Mouse (Mus musculus): ENCODE results near the gene Otud7a. TPM values are rescaled to one million over a fixed set of nuclear protein-coding genes. Genes with fewer than 3 reads are reported as not detected.

The Otud7a gene
- polyA plus RNA-seq, 1 experiment from 2014 or later, result 2.6 TPM

Other genes starting within 250 kb of the Otud7a start
- 3.8 and 4.3 TPM in 2 replicates for gene Chrna7, start 232.2 kb upstream of the Otud7a start, polyA plus RNA-seq (2016; fragmentation: Nextera tagmentation; extraction: Ambion mirVana)